Mouse (Mus musculus) heart, embryonic 11.5 days (tissue): ENCODE measurements around the gene Fabp2. TPM values are rescaled to one million over a fixed set of nuclear protein-coding genes. Genes with fewer than 3 reads are reported as not detected.
A peak's percentile ranks its signal among the peaks of the same experiment; 100 is the strongest.

Experiments
- ATAC-seq: fragments of 200-750 bp; cut with Nextera tagmentation; replicated peaks from 2 replicates; pipeline ENCODE4 v1.8.0; 2017; ENCODE audit warnings: moderate library complexity; ENCODE audit not compliant: insufficient number of reproducible peaks, low FRiP score, low TSS enrichment
- H3K27ac ChIP-seq: fragments of 300-500 bp; sonication (generic); 2 replicates; pipeline ENCODE4 v1.5.1; 2014; ENCODE audit warnings: mild to moderate bottlenecking, low read depth, low read length
- H3K27me3 ChIP-seq: fragments of 300-500 bp; sonication (generic); 2 replicates; pipeline ENCODE4 v1.6.1; 2014; ENCODE audit warnings: mild to moderate bottlenecking, low read length, mixed read lengths; ENCODE audit not compliant: control insufficient read depth, insufficient read depth
- H3K36me3 ChIP-seq: fragments of 300-500 bp; sonication (generic); 2 replicates; pipeline ENCODE4 v1.6.1; 2014; ENCODE audit warnings: mild to moderate bottlenecking, low read length, moderate library complexity, mixed read lengths; ENCODE audit not compliant: control insufficient read depth, insufficient read depth
- H3K4me1 ChIP-seq: fragments of 300-500 bp; sonication (generic); 2 replicates; pipeline ENCODE4 v1.6.1; 2014; ENCODE audit warnings: low read length; ENCODE audit not compliant: control insufficient read depth, insufficient read depth
- H3K4me2 ChIP-seq: fragments of 300-500 bp; sonication (generic); 2 replicates; pipeline ENCODE4 v1.6.1; 2014; ENCODE audit warnings: mild to moderate bottlenecking, moderate library complexity
- H3K4me3 ChIP-seq: fragments of 300-500 bp; sonication (generic); 2 replicates; pipeline ENCODE4 v1.5.1; 2014; ENCODE audit warnings: low read depth, low read length
- H3K9ac ChIP-seq: fragments of 300-500 bp; sonication (generic); 2 replicates; pipeline ENCODE4 v1.6.1; 2014; ENCODE audit warnings: mild to moderate bottlenecking, low read depth, low read length, moderate library complexity
- H3K9me3 ChIP-seq: fragments of 300-500 bp; sonication (generic); replicated peaks from 2 replicates; pipeline ENCODE4 v1.6.1; 2016; ENCODE audit warnings: low read length; ENCODE audit not compliant: control insufficient read depth
- WGBS: fragments of 180-500 bp; shearing (Covaris S2); extraction: QIAGEN DNeasy Blood & Tissue Kit; methylation state at CpG from one replicate; pipeline ENCODE4 v1.1.7; 2014; ENCODE audit not compliant: insufficient replicate concordance; 5-methylcytosine and 5-hydroxymethylcytosine counted together
- polyA plus RNA-seq: library from polyadenylated mRNA; unstranded; fragments of >200 nt; fragmentation: Nextera tagmentation; extraction: Ambion mirVana; gene quantifications from 2 replicates; pipeline ENCODE4 v1.2.1, GENCODE M21; 2014

The Fabp2 gene
- polyA plus RNA-seq, 1 experiment from 2014 or later: 0.27 TPM

DNA sequence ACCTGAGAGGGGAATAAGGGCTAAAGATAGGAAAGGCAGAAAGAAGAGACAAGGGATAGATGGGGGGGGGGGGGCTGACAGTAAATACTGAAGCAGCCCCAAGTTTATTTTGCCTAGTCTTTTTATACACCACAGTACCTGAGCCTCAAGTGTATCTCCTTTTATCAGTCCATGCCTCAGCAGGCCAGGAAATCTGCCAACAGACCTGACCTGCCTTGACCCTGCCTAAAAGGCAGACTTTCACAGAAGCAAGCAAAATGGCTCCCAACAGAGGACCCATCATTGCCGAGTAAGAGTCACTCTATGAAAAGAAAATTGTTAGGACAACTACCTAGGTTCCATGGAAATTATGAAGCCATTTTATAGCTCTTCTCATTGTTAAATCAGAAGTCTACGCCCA, 13.0 kb downstream of the Fabp2 start:
- Histone ChIP-seq H3K9ac (no peak overlapping the region), H3K27me3 (no peaks in the 10 kb centered on the region), H3K9me3 (no peaks in the 10 kb centered on the region), H3K4me1 (no peaks in the 10 kb centered on the region), H3K4me3 (no peak overlapping the region), H3K4me2 (no peak overlapping the region), H3K36me3 (no peaks in the 10 kb centered on the region), H3K27ac (no peak overlapping the region)
- WGBS: 87% methylated on average over 2 of the region's 2 CpGs
- no peak for ATAC-seq

DNA sequence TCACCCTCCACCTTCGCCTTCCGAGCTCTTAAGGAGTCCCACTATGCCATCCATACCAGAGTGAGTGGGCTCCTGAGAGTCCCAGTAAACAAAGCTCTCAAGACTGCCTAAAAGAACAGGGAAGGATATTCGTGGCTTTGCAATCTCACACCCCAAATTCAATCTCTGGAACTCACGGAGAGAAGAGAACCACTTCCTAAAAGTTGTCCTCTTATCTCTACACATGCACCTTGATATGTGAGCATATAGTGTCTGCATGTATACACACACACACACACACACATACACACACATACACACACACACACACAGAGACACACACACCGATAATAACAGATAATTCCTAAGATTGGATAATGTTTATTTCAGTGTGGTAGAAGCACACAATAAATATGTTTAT, 20.6 kb downstream of the Fabp2 start:
- no peaks in the 10 kb centered on the region; the same call in 1 of the 2 replicates for H3K4me1 ChIP-seq
- H3K27me3 ChIP-seq: no peaks in the 10 kb centered on the region
- no peaks in the 10 kb centered on the region for H3K9me3 ChIP-seq
- no peak overlapping the region for H3K27ac ChIP-seq
- H3K4me2 ChIP-seq: no peak overlapping the region
- no peak overlapping the region for H3K9ac ChIP-seq
- no peak for ATAC-seq
- no peaks in the 10 kb centered on the region for H3K36me3 ChIP-seq
- WGBS: 77% methylated on average over 5 of the region's 5 CpGs
- H3K4me3 ChIP-seq: no peak overlapping the region

GRCm38 (mm10) chr3:122916191-122916680, 21.4 kb downstream of the Fabp2 start:
- Histone ChIP-seq H3K4me2 (no peak overlapping the region), H3K4me3 (no peak overlapping the region), H3K27ac (no peak overlapping the region), H3K9me3 (no peaks in the 10 kb centered on the region), H3K9ac (no peak overlapping the region), H3K27me3 (no peaks in the 10 kb centered on the region), H3K4me1 (peaks cover 6% of the 10 kb centered on the region), H3K36me3 (no peaks in the 10 kb centered on the region)
- 79% methylated on average over 6 of the region's 6 CpGs for WGBS
- ATAC-seq: no peak

DNA sequence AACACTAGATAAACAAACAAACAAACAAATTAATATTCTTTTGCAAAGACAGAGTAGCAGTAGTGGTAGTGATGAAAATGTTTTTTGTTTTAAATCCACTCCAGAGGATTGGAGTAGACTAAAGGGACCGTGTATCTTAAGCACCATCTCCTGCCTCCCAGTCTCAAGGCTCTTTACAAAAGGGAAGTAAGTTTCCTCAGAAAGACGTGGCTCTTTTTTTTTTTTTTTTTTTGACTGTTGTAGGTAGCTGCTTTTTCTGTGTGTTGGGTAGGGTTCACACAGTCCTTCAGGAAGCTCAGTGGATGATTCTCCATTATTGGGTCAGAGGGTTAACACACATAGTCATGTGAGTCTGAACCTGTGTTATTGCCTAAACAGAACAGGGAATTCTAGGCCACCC, 23.8 kb downstream of the Fabp2 start:
- H3K27ac ChIP-seq: no peak overlapping the region
- no peaks in the 10 kb centered on the region for H3K27me3 ChIP-seq
- H3K9ac ChIP-seq: no peak overlapping the region
- no peak for ATAC-seq
- WGBS: 60% methylated on average over 2 of the region's 2 CpGs
- no peaks in the 10 kb centered on the region for H3K36me3 ChIP-seq
- peaks cover 7% of the 10 kb centered on the region for H3K4me1 ChIP-seq
- no peaks in the 10 kb centered on the region for H3K9me3 ChIP-seq
- H3K4me3 ChIP-seq: no peak overlapping the region
- H3K4me2 ChIP-seq: no peak overlapping the region

DNA sequence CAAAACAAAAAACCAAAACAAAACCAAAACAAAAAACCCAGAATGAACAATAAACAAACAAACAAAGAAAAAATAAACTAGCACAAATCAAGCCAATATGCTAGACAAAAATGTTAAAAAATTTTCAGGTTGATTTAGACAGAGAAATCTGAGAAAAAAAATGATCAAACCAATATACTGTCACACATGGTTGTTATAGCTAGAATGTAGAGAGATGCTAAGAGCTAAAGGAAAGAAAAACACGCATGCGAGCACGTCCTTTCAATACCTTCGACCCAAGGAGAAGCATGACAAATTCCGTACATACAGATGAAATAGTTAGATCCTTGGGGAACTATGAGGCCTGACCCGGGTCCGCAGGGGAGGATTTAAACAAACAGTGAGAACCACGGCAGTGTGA, 24.4 kb downstream of the Fabp2 start, which contains the start of gene Gm10959:
Gm10959 (minus strand) TSS at position 101 of the 400 bp plus-strand sequence.
- 83% methylated on average over 8 of the region's 8 CpGs for WGBS
- no peak for ATAC-seq

DNA sequence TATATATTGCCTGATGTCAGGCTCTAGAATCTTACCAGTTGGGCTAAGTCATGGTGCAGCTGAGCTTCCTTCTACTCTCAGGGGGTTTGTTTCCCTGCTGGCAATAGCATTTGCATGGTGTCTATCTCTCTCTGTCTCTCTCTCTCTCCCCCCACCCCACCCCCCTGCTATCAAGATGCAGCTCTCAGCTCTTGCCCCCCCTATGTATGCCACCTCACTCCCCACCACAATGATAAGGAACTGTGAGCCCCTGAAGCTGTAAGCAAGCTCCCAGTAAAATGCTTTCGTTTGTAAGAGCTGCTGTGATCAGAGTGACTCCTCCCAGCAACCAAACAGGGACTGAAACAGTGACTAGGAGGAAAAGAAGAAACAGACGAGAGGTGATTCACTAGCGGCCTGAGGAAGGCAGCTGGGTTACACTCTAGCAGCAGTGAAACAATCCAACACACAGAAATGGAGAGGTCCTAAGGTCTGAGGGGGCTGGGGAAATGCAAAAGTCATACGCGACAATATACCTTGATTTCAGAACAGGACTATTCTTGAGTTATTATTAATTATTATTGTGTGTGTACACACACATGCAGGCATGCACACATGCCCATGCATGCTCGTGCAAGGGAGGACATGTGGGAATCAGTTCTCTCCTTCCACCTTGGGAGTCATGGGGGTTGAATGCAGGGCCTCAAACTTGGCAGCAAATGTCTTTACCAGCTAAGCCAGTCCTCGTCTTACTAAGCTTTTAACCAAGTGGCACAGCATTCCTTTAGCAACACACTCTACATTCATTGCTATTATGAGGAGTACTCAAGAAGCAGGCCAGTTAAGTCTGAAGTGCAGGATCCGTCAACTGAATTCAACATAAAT, 25.9 kb downstream of the Fabp2 start:
- Histone ChIP-seq H3K27ac (no peak overlapping the region), H3K4me1 (peaks cover 7% of the 10 kb centered on the region), H3K9me3 (no peaks in the 10 kb centered on the region), H3K36me3 (no peaks in the 10 kb centered on the region), H3K4me3 (no peak overlapping the region), H3K9ac (no peak overlapping the region), H3K27me3 (no peaks in the 10 kb centered on the region), H3K4me2 (no peak overlapping the region)
- ATAC-seq: no peak
- WGBS: 54% methylated on average over 8 of the region's 8 CpGs

More for the DNA sequence above, 24.4 kb downstream of the Fabp2 start, which contains the start of gene Gm10959:
- no peaks in the 10 kb centered on the region for H3K36me3 ChIP-seq
- no peak within 1 kb of the TSS for H3K27ac ChIP-seq
- H3K27me3 ChIP-seq: no peaks in the 10 kb centered on the region
- no peaks in the 10 kb centered on the region for H3K9me3 ChIP-seq
- H3K4me2 ChIP-seq: no peak within 1 kb of the TSS
- H3K4me3 ChIP-seq: no peak within 1 kb of the TSS
- peaks cover 7% of the 10 kb centered on the region for H3K4me1 ChIP-seq
- H3K9ac ChIP-seq: no peak within 1 kb of the TSS

- no peaks in the 10 kb centered on the region for H3K9me3 ChIP-seq
- no peak overlapping the region for H3K4me3 ChIP-seq
- no peak overlapping the region for H3K27ac ChIP-seq
- H3K9ac ChIP-seq: no peak overlapping the region
- H3K27me3 ChIP-seq: no peaks in the 10 kb centered on the region
- WGBS: 80% methylated on average over 8 of the region's 8 CpGs
- ATAC-seq: no peak
- H3K4me1 ChIP-seq: peaks cover 10% of the 10 kb centered on the region
- H3K36me3 ChIP-seq: no peaks in the 10 kb centered on the region
- no peak overlapping the region for H3K4me2 ChIP-seq
These were observed 27.0 kb downstream of the Fabp2 start for GRCm38 (mm10) chr3:122921676-122922527.

DNA sequence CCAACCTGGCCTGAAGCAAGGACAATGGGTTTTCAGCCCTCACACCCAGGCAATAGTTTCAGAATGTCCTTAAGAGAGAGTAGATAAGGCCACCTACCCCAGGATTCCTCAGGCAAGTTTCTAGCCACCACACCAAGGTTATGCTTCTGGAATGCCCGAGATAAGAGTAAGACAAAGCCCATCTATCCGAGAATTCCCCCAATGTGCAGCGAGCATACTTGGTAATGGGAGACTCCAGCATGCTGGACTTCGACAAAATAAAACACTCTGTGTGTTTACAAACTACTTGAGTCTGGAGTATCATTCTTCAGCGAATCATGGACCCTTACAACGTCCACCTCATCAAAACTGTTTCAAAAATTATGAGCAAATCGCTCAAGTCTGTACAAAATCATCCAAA, 28.3 kb downstream of the Fabp2 start:
- peak overlapping the region; percentile 60 for H3K4me3 ChIP-seq
- no peaks in the 10 kb centered on the region for H3K36me3 ChIP-seq
- H3K9me3 ChIP-seq: no peaks in the 10 kb centered on the region
- H3K4me1 ChIP-seq: peaks cover 10% of the 10 kb centered on the region
- no peaks in the 10 kb centered on the region for H3K27me3 ChIP-seq
- peak overlapping the region; percentile 41; the same call in 1 of the 2 replicates for H3K27ac ChIP-seq
- 40% methylated on average over 7 of the region's 7 CpGs for WGBS
- H3K9ac ChIP-seq: no peak overlapping the region
- no peak for ATAC-seq
- peak overlapping the region; percentile 74 for H3K4me2 ChIP-seq
